Mouse (Mus musculus) kidney, adult 2 months (tissue): ENCODE results near the gene Ubac2. TPM values are rescaled to one million over a fixed set of nuclear protein-coding genes. Genes with fewer than 3 reads are reported as not detected.
A peak's percentile ranks its signal among the peaks of the same experiment; 100 is the strongest.

Experiments
- DNase-seq: peaks from one replicate; pipeline ENCODE4 v3.0.0; 2021
- H3K27ac ChIP-seq: fragments of 200-500 bp; 2 replicates; pipeline ENCODE4 v1.5.1; 2012; ENCODE audit warnings: low read depth, low read length, control low read depth, inconsistent platforms; ENCODE audit not compliant: insufficient read depth
- H3K27me3 ChIP-seq: fragments of 200-500 bp; replicated peaks from 2 replicates; pipeline ENCODE4 v1.6.1; 2012; ENCODE audit warnings: mild to moderate bottlenecking, moderate library complexity, low read length, inconsistent platforms; ENCODE audit not compliant: control insufficient read depth, insufficient read depth
- H3K36me3 ChIP-seq: fragments of 200-500 bp; 2 replicates; pipeline ENCODE4 v1.6.1; 2012; ENCODE audit warnings: mild to moderate bottlenecking, moderate library complexity, low read length, inconsistent platforms; ENCODE audit not compliant: control insufficient read depth, insufficient read depth
- H3K4me1 ChIP-seq: fragments of 200-500 bp; 2 replicates; pipeline ENCODE4 v1.6.1; 2011; ENCODE audit warnings: low read length; ENCODE audit not compliant: control insufficient read depth, insufficient read depth
- H3K4me3 ChIP-seq: fragments of 200-500 bp; 2 replicates; pipeline ENCODE4 v1.5.1; 2011; ENCODE audit warnings: mild to moderate bottlenecking, low read depth, low read length, control low read depth; ENCODE audit not compliant: insufficient read depth
- CTCF ChIP-seq: fragments of 200-500 bp; conservative IDR thresholded peaks from 2 replicates; pipeline ENCODE4 v1.5.1; 2011; ENCODE audit warnings: low read depth, mild to moderate bottlenecking, control low read depth, low read length, moderate library complexity, mixed read lengths; ENCODE audit not compliant: insufficient read depth, insufficient read length
- POLR2A ChIP-seq: fragments of 200-500 bp; IDR thresholded peaks from one replicate; pipeline ENCODE4 v1.6.1; 2011; ENCODE audit warnings: low read depth, low read length, control low read depth
- WGBS: fragments of 180-500 bp; shearing (Covaris S2); methylation state at CpG from one replicate; pipeline ENCODE4 v1.1.7; 2018; 5-methylcytosine and 5-hydroxymethylcytosine counted together
- polyA plus RNA-seq: library from polyadenylated mRNA; depleted of rRNA; stranded (reverse); fragments of >200 nt; gene quantifications from 2 replicates; pipeline ENCODE4 v1.2.3, GENCODE M21; 2012

Gene Ubac2
- polyA plus RNA-seq, 1 experiment = 69.3 TPM

DNA sequence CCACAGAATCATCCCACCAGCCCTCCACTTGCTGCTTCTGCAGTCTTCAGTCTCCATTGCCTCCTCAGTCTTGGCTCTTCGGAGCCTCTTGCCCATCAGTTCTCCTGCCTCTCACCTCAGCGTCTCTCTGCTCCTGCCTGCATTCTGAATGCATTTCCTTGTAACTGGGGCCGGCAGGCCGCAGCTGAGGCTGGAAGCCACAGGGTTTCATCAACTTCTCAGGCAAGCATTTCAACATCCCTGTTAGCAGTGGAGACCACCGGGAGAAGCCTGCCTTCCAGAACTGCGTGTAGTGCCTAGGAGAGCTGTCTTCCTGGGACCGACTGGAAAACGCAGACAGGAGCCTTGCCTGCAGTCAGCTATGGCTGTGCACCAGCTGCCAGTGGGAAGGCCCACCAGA, 169.4 kb downstream of the Ubac2 start:
- TF ChIP-seq POLR2A (no peak), CTCF (no peak)
- no peak for DNase-seq
- WGBS = 92% methylated on average over 8 of the region's 8 CpGs
- Histone ChIP-seq H3K27me3 (no peaks in the 10 kb centered on the region), H3K36me3 (no peaks in the 10 kb centered on the region), H3K4me3 (no peak overlapping the region), H3K4me1 (no peaks in the 10 kb centered on the region), H3K27ac (no peak overlapping the region)

DNA sequence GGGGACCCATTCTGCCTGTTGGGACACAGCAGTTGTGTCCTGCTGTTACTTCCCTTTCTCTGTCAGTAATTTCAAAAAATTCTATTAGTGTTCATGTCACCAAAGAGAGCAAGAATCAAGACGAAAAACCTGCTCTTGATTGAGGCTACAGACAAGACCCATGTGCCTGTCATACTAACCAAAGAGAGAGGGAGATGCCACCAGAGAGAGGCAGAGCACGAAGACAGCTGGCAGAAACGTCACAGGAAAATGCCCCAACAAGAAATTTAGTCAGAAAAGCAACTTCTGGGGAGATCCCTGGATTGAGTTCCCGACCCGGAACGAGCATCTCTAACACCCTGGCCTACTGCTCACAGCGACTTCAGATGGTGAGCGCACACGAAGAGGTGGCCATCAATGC, 170.4 kb downstream of the Ubac2 start:
- H3K4me3 ChIP-seq = no peak overlapping the region
- H3K4me1 ChIP-seq = no peaks in the 10 kb centered on the region
- no peaks in the 10 kb centered on the region for H3K36me3 ChIP-seq
- DNase-seq = no peak
- no peak for TF ChIP-seq CTCF
- H3K27me3 ChIP-seq = no peaks in the 10 kb centered on the region
- 87% methylated on average over 9 of the region's 9 CpGs for WGBS
- H3K27ac ChIP-seq = no peak overlapping the region

DNA sequence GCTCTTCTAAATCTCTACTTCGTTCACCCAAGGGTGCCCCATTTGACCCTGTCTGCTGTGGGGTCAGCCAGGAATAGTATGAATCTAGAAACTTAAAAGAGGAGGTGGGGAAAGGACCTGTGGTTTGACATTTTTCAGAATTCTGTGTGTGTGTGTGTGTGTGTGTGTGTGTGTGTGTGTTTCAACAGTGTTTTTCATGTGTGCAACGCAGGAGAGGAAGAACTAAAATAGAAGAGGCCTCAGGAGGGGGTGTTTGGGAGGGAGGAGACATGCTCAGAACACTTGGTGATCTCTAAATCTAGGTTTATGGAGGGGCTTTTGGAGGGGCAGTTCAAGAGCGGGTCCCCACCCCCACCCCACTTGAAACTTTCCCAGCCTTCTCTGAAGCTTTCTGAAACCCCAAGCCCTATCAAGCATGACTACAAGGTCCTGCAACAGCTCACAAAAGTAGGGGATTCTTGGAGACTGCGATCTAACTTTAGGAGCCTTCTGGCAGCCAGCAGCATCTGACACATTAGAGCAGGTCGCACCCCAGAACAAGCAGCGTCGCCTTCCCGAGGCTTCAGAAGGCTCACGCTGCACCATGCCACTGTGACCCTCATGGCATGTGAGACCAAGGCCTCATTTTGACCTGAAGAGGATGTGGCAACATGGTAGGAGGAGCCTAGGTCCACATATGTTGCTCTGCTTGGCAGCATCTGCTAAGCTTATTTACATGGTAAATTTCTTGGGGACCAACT, 174.6 kb downstream of the Ubac2 start:
- H3K27ac ChIP-seq = no peak overlapping the region
- 78% methylated on average over 9 of the region's 9 CpGs for WGBS
- TF ChIP-seq CTCF (no peak), POLR2A (no peak)
- no peaks in the 10 kb centered on the region for H3K36me3 ChIP-seq
- H3K27me3 ChIP-seq = no peaks in the 10 kb centered on the region
- H3K4me3 ChIP-seq = no peak overlapping the region
- no peak for DNase-seq
- H3K4me1 ChIP-seq = no peaks in the 10 kb centered on the region

DNA sequence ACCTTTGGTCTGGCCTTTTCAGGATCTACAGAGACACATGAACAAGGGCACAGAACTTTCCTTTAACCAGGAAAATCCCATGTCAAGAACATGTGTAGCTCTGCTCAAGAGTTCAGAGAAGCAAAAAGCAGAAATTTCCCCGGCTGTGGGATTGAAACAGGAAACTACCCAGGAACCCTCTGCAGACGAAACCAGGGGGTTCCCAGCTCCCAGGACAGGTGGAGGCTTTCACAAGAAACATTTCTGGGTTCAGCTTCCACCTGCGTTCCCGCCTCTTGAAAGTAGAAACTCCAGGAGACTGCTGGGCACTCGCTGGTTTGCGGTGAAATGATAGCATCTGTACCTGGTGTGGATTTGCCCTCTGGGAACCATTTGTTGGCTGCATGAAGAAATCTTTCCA, 178.5 kb downstream of the Ubac2 start:
- no peak overlapping the region for H3K4me3 ChIP-seq
- H3K4me1 ChIP-seq = no peaks in the 10 kb centered on the region
- DNase-seq = no peak
- no peak for TF ChIP-seq POLR2A
- TF ChIP-seq CTCF = no peak
- H3K27ac ChIP-seq = no peak overlapping the region
- WGBS = 78% methylated on average over 6 of the region's 6 CpGs
- H3K27me3 ChIP-seq = no peaks in the 10 kb centered on the region
- no peaks in the 10 kb centered on the region for H3K36me3 ChIP-seq

DNA sequence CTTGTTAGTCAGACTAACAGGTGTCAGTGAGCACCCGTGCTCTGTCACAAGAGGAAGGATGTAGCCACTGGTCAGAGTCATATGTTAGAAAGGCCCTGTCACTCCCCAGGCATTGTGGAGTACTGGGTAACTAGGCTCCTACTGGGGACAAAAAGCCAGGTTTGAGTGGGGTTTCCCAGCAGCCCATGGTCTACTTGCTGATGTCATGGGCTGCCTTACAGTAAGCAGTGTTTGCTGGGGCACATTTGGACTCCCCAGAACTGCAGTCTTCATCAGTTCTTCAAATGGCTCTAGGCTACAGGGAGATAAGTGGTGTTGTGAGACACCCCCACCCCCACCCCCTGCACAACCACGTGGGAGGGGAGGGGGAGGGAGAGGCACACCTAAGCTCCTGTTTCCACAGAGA, 179.5 kb downstream of the Ubac2 start:
- no peak overlapping the region for H3K27ac ChIP-seq
- no peaks in the 10 kb centered on the region for H3K4me1 ChIP-seq
- no peaks in the 10 kb centered on the region for H3K27me3 ChIP-seq
- no peak for TF ChIP-seq POLR2A
- TF ChIP-seq CTCF = no peak
- 29% methylated on average over 2 of the region's 2 CpGs for WGBS
- no peak for DNase-seq
- H3K4me3 ChIP-seq = no peak overlapping the region
- H3K36me3 ChIP-seq = no peaks in the 10 kb centered on the region

DNA sequence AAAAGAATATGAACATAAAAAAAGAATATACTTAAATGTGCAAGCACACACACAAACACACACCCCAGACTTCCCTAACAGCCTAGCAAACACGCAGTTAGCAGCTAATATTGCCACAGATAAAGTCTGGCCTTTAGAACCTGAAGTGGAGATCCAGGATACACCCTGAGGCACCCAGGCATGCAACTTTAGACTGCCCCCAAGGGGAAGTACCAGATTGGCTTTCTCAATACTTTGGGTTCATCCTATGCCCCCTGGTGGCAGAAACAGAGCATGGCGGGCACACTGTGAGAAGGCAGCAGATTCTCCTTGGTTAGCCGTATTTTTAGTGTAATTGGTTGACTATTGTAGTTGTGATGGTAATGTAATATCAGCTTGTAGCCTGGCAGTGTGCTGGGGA, 182.2 kb downstream of the Ubac2 start:
- no peak for TF ChIP-seq POLR2A
- TF ChIP-seq CTCF = peak; percentile 94
- H3K27ac ChIP-seq = no peak overlapping the region
- no peaks in the 10 kb centered on the region for H3K4me1 ChIP-seq
- no peaks in the 10 kb centered on the region for H3K27me3 ChIP-seq
- peak; percentile 85 for DNase-seq
- no peak overlapping the region for H3K4me3 ChIP-seq
- 3% methylated on average over 3 of the region's 3 CpGs for WGBS
- no peaks in the 10 kb centered on the region for H3K36me3 ChIP-seq

DNA sequence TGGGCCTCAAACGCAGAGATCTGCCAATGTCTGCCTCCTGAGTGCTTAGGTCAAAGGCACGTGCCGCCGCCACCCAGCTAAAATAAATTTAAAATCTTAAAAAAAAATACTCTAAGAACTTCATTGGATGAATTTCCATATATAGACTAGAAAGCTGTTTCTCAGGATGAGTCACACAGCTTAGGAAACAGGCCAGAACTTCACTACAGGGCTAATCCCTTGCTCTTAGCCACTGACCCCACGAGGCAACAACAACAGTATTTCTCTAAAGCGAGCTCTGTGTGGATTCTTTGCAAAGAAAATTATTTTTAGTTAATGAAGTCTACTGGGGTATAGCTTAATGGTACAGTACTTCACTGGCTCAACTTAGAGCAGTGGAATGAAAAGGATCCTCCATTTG, 183.0 kb downstream of the Ubac2 start:
- DNase-seq = no peak
- Histone ChIP-seq H3K27ac (no peak overlapping the region), H3K4me3 (no peak overlapping the region), H3K4me1 (no peaks in the 10 kb centered on the region), H3K27me3 (no peaks in the 10 kb centered on the region), H3K36me3 (no peaks in the 10 kb centered on the region)
- TF ChIP-seq CTCF = no peak
- TF ChIP-seq POLR2A = no peak
- WGBS = 83% methylated on average over 6 of the region's 6 CpGs
